Mouse (Mus musculus) stomach, postnatal 0 days (tissue): Measurements from ENCODE around the gene Tpra1. TPM values are rescaled to one million over a fixed set of nuclear protein-coding genes. Genes with fewer than 3 reads are reported as not detected.
A peak's percentile ranks its signal among the peaks of the same experiment; 100 is the strongest.

Experiments
- ATAC-seq: fragments of 200-750 bp; cut with Nextera tagmentation; 2 replicates; pipeline ENCODE4 v1.8.0; 2017; ENCODE audit not compliant: low FRiP score, low TSS enrichment
- DNase-seq: peaks from one replicate; pipeline ENCODE4 v3.0.0-alpha.2; 2016; ENCODE audit warnings: low spot score
- H3K27ac ChIP-seq: fragments of 300-500 bp; sonication (generic); replicated peaks from 2 replicates; pipeline ENCODE4 v1.5.1; 2014; ENCODE audit warnings: mild to moderate bottlenecking, control low read depth
- H3K27me3 ChIP-seq: fragments of 300-500 bp; sonication (generic); 2 replicates; pipeline ENCODE4 v1.6.1; 2014; ENCODE audit warnings: low read length; ENCODE audit not compliant: control insufficient read depth, insufficient read depth
- H3K36me3 ChIP-seq: fragments of 300-500 bp; sonication (generic); 2 replicates; pipeline ENCODE4 v1.6.1; 2014; ENCODE audit warnings: low read length, mixed read lengths; ENCODE audit not compliant: control insufficient read depth, insufficient read depth
- H3K4me1 ChIP-seq: fragments of 300-500 bp; sonication (generic); replicated peaks from 2 replicates; pipeline ENCODE4 v1.6.1; 2014; ENCODE audit warnings: antibody characterized with exemption; ENCODE audit not compliant: control insufficient read depth, insufficient read depth
- H3K4me2 ChIP-seq: fragments of 300-500 bp; sonication (generic); replicated peaks from 2 replicates; pipeline ENCODE4 v1.6.1; 2014; ENCODE audit warnings: low read depth, mild to moderate bottlenecking, control low read depth, moderate library complexity
- H3K4me3 ChIP-seq: fragments of 300-500 bp; sonication (generic); 2 replicates; pipeline ENCODE4 v1.5.1; 2014; ENCODE audit warnings: low read depth, low read length, control low read depth
- H3K9ac ChIP-seq: fragments of 300-500 bp; sonication (generic); 2 replicates; pipeline ENCODE4 v1.6.1; 2014; ENCODE audit warnings: mild to moderate bottlenecking, low read length, control low read depth, mixed read lengths
- H3K9me3 ChIP-seq: fragments of 300-500 bp; sonication (generic); 2 replicates; pipeline ENCODE4 v1.6.1; 2016; ENCODE audit warnings: low read length; ENCODE audit not compliant: control insufficient read depth
- CTCF ChIP-seq: IDR thresholded peaks from 2 replicates; pipeline ENCODE4 v1.5.1; 2016; ENCODE audit warnings: antibody characterized with exemption, low read depth, mild to moderate bottlenecking, moderate library complexity
- EP300 ChIP-seq: optimal IDR thresholded peaks from 2 replicates; pipeline ENCODE3; 2016; ENCODE audit warnings: antibody characterized with exemption
- WGBS: fragments of 180-500 bp; shearing (Covaris S2); extraction: QIAGEN DNeasy Blood & Tissue Kit; methylation state at CpG from one replicate; pipeline ENCODE4 v1.1.7; 2014; 5-methylcytosine and 5-hydroxymethylcytosine counted together
- polyA plus RNA-seq: library from polyadenylated mRNA; unstranded; fragments of >200 nt; fragmentation: Nextera tagmentation; extraction: Ambion mirVana; gene quantifications from 2 replicates; pipeline ENCODE4 v1.2.1, GENCODE M21; 2015

Tpra1 gene
- polyA plus RNA-seq, 1 experiment from 2014 or later = 39.8 TPM

DNA sequence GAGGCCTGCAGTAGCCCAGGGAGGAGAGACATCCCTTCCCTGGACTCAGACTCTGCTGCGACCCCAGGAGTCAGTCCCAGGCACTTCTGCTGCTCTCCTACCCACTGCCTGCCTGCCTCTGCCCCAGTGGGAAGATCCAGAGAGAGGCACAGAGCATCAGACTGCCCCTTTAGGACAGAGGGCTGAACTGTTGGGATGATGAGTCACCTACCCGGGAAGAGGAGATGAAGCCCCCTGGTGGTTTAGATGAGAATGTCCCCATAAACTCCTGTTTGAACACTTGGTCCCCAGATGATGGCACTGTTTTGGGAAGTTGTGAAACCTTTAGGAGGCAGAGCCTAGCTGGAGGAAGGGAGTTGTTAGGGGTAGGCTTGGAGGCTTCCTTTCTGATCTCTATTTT, 41.1 kb upstream of the Tpra1 start:
- peak; percentile 92 for TF ChIP-seq CTCF
- TF ChIP-seq EP300 = no peak
- Histone ChIP-seq H3K4me2 (no peak overlapping the region), H3K9ac (no peak overlapping the region), H3K9me3 (no peaks in the 10 kb centered on the region), H3K4me3 (no peak overlapping the region), H3K27me3 (no peaks in the 10 kb centered on the region), H3K36me3 (no peaks in the 10 kb centered on the region), H3K4me1 (no peaks in the 10 kb centered on the region), H3K27ac (no peak overlapping the region)
- ATAC-seq = peak; percentile 75
- DNase-seq = no peak
- WGBS = 15% methylated on average over 2 of the region's 2 CpGs

- no peak overlapping the region for H3K4me2 ChIP-seq
- 78% methylated on average over 7 of the region's 7 CpGs for WGBS
Measured at GRCm38 (mm10) chr6:88865704-88866103, 36.3 kb upstream of the Tpra1 start.

GRCm38 (mm10) chr6:88869459-88869858, 32.6 kb upstream of the Tpra1 start:
- peak; percentile 87 for ATAC-seq
- Histone ChIP-seq H3K4me3 (no peak overlapping the region), H3K9me3 (no peaks in the 10 kb centered on the region), H3K9ac (no peak overlapping the region), H3K4me1 (no peaks in the 10 kb centered on the region), H3K4me2 (no peak overlapping the region), H3K27me3 (no peaks in the 10 kb centered on the region), H3K27ac (no peak overlapping the region), H3K36me3 (no peaks in the 10 kb centered on the region)
- no peak for TF ChIP-seq EP300
- no peak for TF ChIP-seq CTCF
- WGBS = 64% methylated on average over 7 of the region's 7 CpGs
- peak; percentile 52 for DNase-seq

More at GRCm38 (mm10) chr6:88865704-88866103, 36.3 kb upstream of the Tpra1 start:
- no peak overlapping the region for H3K27ac ChIP-seq
- H3K9me3 ChIP-seq = no peaks in the 10 kb centered on the region
- no peaks in the 10 kb centered on the region for H3K36me3 ChIP-seq
- DNase-seq = no peak
- H3K4me3 ChIP-seq = no peak overlapping the region
- no peak overlapping the region for H3K9ac ChIP-seq
- no peaks in the 10 kb centered on the region for H3K27me3 ChIP-seq
- TF ChIP-seq EP300 (no peak), CTCF (no peak)
- H3K4me1 ChIP-seq = no peaks in the 10 kb centered on the region
- ATAC-seq = no peak

GRCm38 (mm10) chr6:88870594-88870993, 31.5 kb upstream of the Tpra1 start:
- WGBS = 57% methylated on average over 4 of the region's 4 CpGs
- no peak for ATAC-seq

GRCm38 (mm10) chr6:88871546-88871945, 30.5 kb upstream of the Tpra1 start:
- H3K4me1 ChIP-seq = no peaks in the 10 kb centered on the region
- WGBS = 30% methylated on average over 8 of the region's 8 CpGs
- H3K4me2 ChIP-seq = no peak overlapping the region
- no peaks in the 10 kb centered on the region for H3K9me3 ChIP-seq
- H3K36me3 ChIP-seq = no peaks in the 10 kb centered on the region
- no peak overlapping the region for H3K27ac ChIP-seq
- no peak overlapping the region for H3K4me3 ChIP-seq
- no peak for TF ChIP-seq EP300
- TF ChIP-seq CTCF = no peak
- ATAC-seq (no peak), DNase-seq (no peak)
- H3K9ac ChIP-seq = no peak overlapping the region
- no peaks in the 10 kb centered on the region for H3K27me3 ChIP-seq

More at GRCm38 (mm10) chr6:88870594-88870993, 31.5 kb upstream of the Tpra1 start:
- TF ChIP-seq CTCF = no peak
- no peaks in the 10 kb centered on the region for H3K9me3 ChIP-seq
- no peak overlapping the region for H3K4me2 ChIP-seq
- H3K36me3 ChIP-seq = no peaks in the 10 kb centered on the region
- no peak overlapping the region for H3K9ac ChIP-seq
- no peak overlapping the region for H3K4me3 ChIP-seq
- H3K27me3 ChIP-seq = no peaks in the 10 kb centered on the region
- no peak overlapping the region for H3K27ac ChIP-seq
- H3K4me1 ChIP-seq = no peaks in the 10 kb centered on the region
- DNase-seq = no peak

DNA sequence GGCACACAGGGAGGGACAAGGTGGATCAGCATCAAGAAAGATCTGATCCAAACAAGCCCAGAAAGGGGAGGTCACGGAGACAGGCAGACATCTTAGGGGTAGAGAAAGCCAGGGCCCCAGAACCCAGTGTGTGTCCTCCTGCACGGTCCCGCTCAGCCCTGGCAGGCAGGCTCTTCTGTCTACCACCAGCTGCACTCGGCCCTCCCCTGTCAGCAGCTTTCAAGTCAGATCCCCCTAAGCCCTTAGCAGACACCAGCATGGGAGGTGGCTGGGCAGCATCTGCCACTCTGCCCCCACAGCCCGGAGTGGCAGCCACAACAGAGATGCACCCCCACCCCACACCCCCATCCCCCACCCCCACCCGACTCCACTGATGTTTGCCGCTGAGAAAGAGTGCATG, 29.2 kb upstream of the Tpra1 start:
- WGBS = 48% methylated on average over 7 of the region's 7 CpGs

More for the DNA sequence above, 29.2 kb upstream of the Tpra1 start:
- no peak for DNase-seq
- H3K4me1 ChIP-seq = no peaks in the 10 kb centered on the region
- no peak overlapping the region for H3K4me3 ChIP-seq
- no peak overlapping the region for H3K4me2 ChIP-seq
- no peaks in the 10 kb centered on the region for H3K36me3 ChIP-seq
- H3K27ac ChIP-seq = no peak overlapping the region
- H3K27me3 ChIP-seq = no peaks in the 10 kb centered on the region
- TF ChIP-seq EP300 (no peak), CTCF (no peak)
- H3K9me3 ChIP-seq = no peaks in the 10 kb centered on the region
- no peak for ATAC-seq
- H3K9ac ChIP-seq = no peak overlapping the region
